Mouse (Mus musculus) megakaryocyte progenitor cell, adult 5-6 weeks (primary cell): ENCODE measurements at regions not wholly inside any gene's neighbourhood (a gene's known extent, or its start where the extent isn't known, plus 50 kb on each side); places are given as distances from the start of the nearest gene placed in this dataset.

Experiments used
- ATAC-seq: replicated peaks from 2 replicates; pipeline ENCODE4 v1.8.0; 2016; ENCODE audit warnings: mild to moderate bottlenecking, moderate TSS enrichment, inconsistent platforms; ENCODE audit not compliant: poor library complexity

- ATAC-seq, result no peak
Measured at GRCm38 (mm10) chr12:77179138-77179537, 58.8 kb upstream of the Fut8 start.

- ATAC-seq, result peak; percentile 66
Measured at GRCm38 (mm10) chr12:77177811-77178578, 59.9 kb upstream of the Fut8 start.

GRCm38 (mm10) chr12:77177303-77177702 is 60.6 kb upstream of the Fut8 start:
- peak; percentile 65 for ATAC-seq

- ATAC-seq, result no peak
Measured at GRCm38 (mm10) chr12:77174032-77174431, 63.9 kb upstream of the Fut8 start.

- no peak for ATAC-seq
Measured at GRCm38 (mm10) chr12:77172540-77172939, 65.4 kb upstream of the Fut8 start.

- no peak for ATAC-seq
Measured at GRCm38 (mm10) chr12:77170257-77170656, 67.7 kb upstream of the Fut8 start.

- no peak for ATAC-seq
Measured at GRCm38 (mm10) chr12:77168367-77168766, 69.6 kb upstream of the Fut8 start.

- ATAC-seq, result 0 out of 2 replicates have a peak, but pooled peaks have one; percentile 17
Measured at GRCm38 (mm10) chr12:77156698-77157097, 81.2 kb upstream of the Fut8 start.

GRCm38 (mm10) chr12:77155626-77156025 is 82.3 kb upstream of the Fut8 start:
- no peak for ATAC-seq

- ATAC-seq, result no peak
Measured at GRCm38 (mm10) chr12:77151471-77151870, 86.5 kb upstream of the Fut8 start.

- peak; percentile 65 for ATAC-seq
Measured at GRCm38 (mm10) chr12:77149835-77150234, 88.1 kb upstream of the Fut8 start.

GRCm38 (mm10) chr12:77148146-77148545 is 89.8 kb upstream of the Fut8 start:
- ATAC-seq, result peak; percentile 80

- ATAC-seq, result no peak
Measured at GRCm38 (mm10) chr12:77143958-77144357, 94.0 kb upstream of the Fut8 start.

- ATAC-seq, result no peak
Measured at GRCm38 (mm10) chr12:77143521-77143920, 94.4 kb upstream of the Fut8 start.

- ATAC-seq, result no peak
Measured at GRCm38 (mm10) chr12:77143105-77143504, 94.8 kb upstream of the Fut8 start.

GRCm38 (mm10) chr12:77142224-77142623 is 95.7 kb upstream of the Fut8 start:
- no peak for ATAC-seq

GRCm38 (mm10) chr12:77141260-77142201 is 96.4 kb upstream of the Fut8 start:
- peak; percentile 23; the same call in 1 of the 2 replicates for ATAC-seq

- no peak for ATAC-seq
Measured at GRCm38 (mm10) chr12:77140656-77141055, 97.3 kb upstream of the Fut8 start.

- ATAC-seq, result no peak
Measured at GRCm38 (mm10) chr12:77140141-77140540, 97.8 kb upstream of the Fut8 start.

GRCm38 (mm10) chr12:77139718-77140117 is 98.2 kb upstream of the Fut8 start:
- ATAC-seq, result peak; percentile 54

GRCm38 (mm10) chr12:77138506-77139201 is 99.3 kb upstream of the Fut8 start:
- ATAC-seq, result peak; percentile 25
